Mouse (Mus musculus): ENCODE measurements at regions not wholly inside any gene's neighbourhood (a gene's known extent, or its start where the extent isn't known, plus 50 kb on each side); places are given as distances from the start of the nearest gene placed in this dataset.

GRCm38 (mm10) chr3:144012820-144013219 lies 192.2 kb downstream of the Lmo4 start:
- no peak for DNase-seq (ENCODE audit: low spot score in 2 of 2)

GRCm38 (mm10) chr3:144012173-144012572 lies 192.8 kb downstream of the Lmo4 start:
- no peak for DNase-seq (ENCODE audit: low spot score in 2 of 2)

GRCm38 (mm10) chr3:144011456-144012025 lies 193.5 kb downstream of the Lmo4 start:
- DNase-seq (ENCODE audit: low spot score in 2 of 2), result no peak

- DNase-seq (ENCODE audit: low spot score in 2 of 2), result no peak
Measured at GRCm38 (mm10) chr3:144010558-144010957, 194.5 kb downstream of the Lmo4 start.

- no peak for DNase-seq (ENCODE audit: low spot score in 2 of 2)
Measured at GRCm38 (mm10) chr3:144007111-144007619, 197.9 kb downstream of the Lmo4 start.

GRCm38 (mm10) chr3:143997909-143998308 lies 207.1 kb downstream of the Lmo4 start:
- no peak for DNase-seq (ENCODE audit: low spot score in 2 of 2)

- DNase-seq (ENCODE audit: low spot score in 2 of 2), result no peak
Measured at GRCm38 (mm10) chr3:143995045-143995444, 210.0 kb downstream of the Lmo4 start.

GRCm38 (mm10) chr3:143988991-143989390 lies 216.0 kb downstream of the Lmo4 start:
- DNase-seq (ENCODE audit: low spot score in 2 of 2), result no peak

GRCm38 (mm10) chr3:143988037-143988436 lies 217.0 kb downstream of the Lmo4 start:
- no peak for DNase-seq (ENCODE audit: low spot score in 2 of 2)

- no peak for DNase-seq (ENCODE audit: low spot score in 2 of 2)
Measured at GRCm38 (mm10) chr3:143986798-143987197, 218.2 kb downstream of the Lmo4 start.

GRCm38 (mm10) chr3:143986200-143986506 lies 218.9 kb downstream of the Lmo4 start:
- DNase-seq (ENCODE audit: low spot score in 2 of 2), result no peak

GRCm38 (mm10) chr3:143985349-143986199 lies 219.4 kb downstream of the Lmo4 start:
- DNase-seq (ENCODE audit: low spot score in 2 of 2), result no peak

GRCm38 (mm10) chr3:143978703-143979102 lies 226.3 kb downstream of the Lmo4 start:
- DNase-seq (ENCODE audit: low spot score in 2 of 2), result no peak

GRCm38 (mm10) chr3:143977886-143978447 lies 227.1 kb downstream of the Lmo4 start:
- DNase-seq (ENCODE audit: low spot score in 2 of 2), result no peak

GRCm38 (mm10) chr3:143973582-143973981 lies 231.4 kb downstream of the Lmo4 start:
- no peak for DNase-seq (ENCODE audit: low spot score in 2 of 2)

GRCm38 (mm10) chr3:143972351-143972750 lies 232.7 kb downstream of the Lmo4 start:
- DNase-seq (ENCODE audit: low spot score in 2 of 2), result no peak

- DNase-seq (ENCODE audit: low spot score in 2 of 2), result no peak
Measured at GRCm38 (mm10) chr3:143970771-143971170, 234.2 kb downstream of the Lmo4 start.

GRCm38 (mm10) chr3:143955508-143955907 lies 249.5 kb downstream of the Lmo4 start:
- DNase-seq (ENCODE audit: low spot score in 2 of 2), result no peak

GRCm38 (mm10) chr3:143954822-143955221 lies 250.2 kb downstream of the Lmo4 start:
- DNase-seq (ENCODE audit: low spot score in 2 of 2), result no peak

- DNase-seq (ENCODE audit: low spot score in 2 of 2), result no peak
Measured at GRCm38 (mm10) chr3:143952289-143952688, 252.7 kb downstream of the Lmo4 start.

GRCm38 (mm10) chr3:143949656-143950055 lies 255.4 kb downstream of the Lmo4 start:
- DNase-seq (ENCODE audit: low spot score in 2 of 2), result no peak

- DNase-seq (ENCODE audit: low spot score in 2 of 2), result no peak
Measured at GRCm38 (mm10) chr3:143949026-143949637, 255.9 kb downstream of the Lmo4 start.

Measured in left cerebral cortex, adult 8-10 months (tissue).